Mouse (Mus musculus) gastrocnemius, postnatal 36 days (tissue): ENCODE measurements around the gene 1700025G04Rik. TPM values are rescaled to one million over a fixed set of nuclear protein-coding genes. Genes with fewer than 3 reads are reported as not detected.

Experiments used
- DNase-seq, 2 experiments: peaks; one replicate each; pipeline ENCODE4 v3.0.0; 2022
- intact Hi-C: fragments of 180-260 bp; cut with DNase I; formaldehyde crosslinking; loops from one replicate; pipeline ENCODE4 v1.15.1; 2025
- long read RNA-seq, 2 experiments: library from polyadenylated mRNA; stranded (forward); transcript quantifications; one replicate each; pipeline ENCODE4 v2.0.0; 2021
- total RNA-seq, 2 experiments: library from RNA; stranded (reverse); gene quantifications; 2 replicates each; pipeline ENCODE4 v1.2.3; 2021

Gene 1700025G04Rik
- 10 to 100 TPM; 69.8 to 72.2 TPM for total RNA-seq
- long read RNA-seq, experiment 1, full-length matches to known transcripts = 27 of 37 reads
- long read RNA-seq, experiment 1, partial matches to known transcripts = 1 of 37 reads
- long read RNA-seq, experiment 1, other reads (novel, unspliced or antisense) = 9 of 37 reads
- long read RNA-seq, experiment 2, full-length matches to known transcripts = 26 of 41 reads
- long read RNA-seq, experiment 2, partial matches to known transcripts = 1 of 41 reads
- long read RNA-seq, experiment 2, other reads (novel, unspliced or antisense) = 14 of 41 reads

- intact Hi-C loops = loop anchor here (10.0 kb wide), 1 partner anchor 275 kb away; no protein-coding TSS in a partner anchor
- DNase-seq = peak; percentile 80 to 86
Measured at GRCm38 (mm10) chr1:152090018-152090553, at the start of gene 1700025G04Rik. 1700025G04Rik (minus strand) TSS chr1:152090125.

DNA sequence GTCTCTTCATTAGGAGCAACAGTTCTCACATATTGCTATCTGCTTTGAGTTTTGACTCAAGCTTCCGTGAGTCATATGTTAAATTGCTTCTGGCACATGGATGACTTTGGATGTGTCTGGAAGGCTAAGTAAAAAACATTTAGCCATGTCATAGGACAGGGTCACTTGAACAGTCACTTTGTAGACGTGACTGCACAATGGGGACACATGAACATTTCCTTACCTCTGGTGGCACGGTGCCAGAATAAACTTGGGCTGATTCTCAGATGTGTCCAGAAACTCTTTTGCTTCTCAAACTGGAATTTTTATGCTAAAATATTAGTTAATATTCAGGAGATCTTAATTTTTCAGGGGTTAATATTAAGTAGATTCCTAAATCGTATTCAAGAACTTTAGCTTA lies 49.6 kb upstream of the 1700025G04Rik start:
- DNase-seq = no peak
- intact Hi-C loops = no loop called here

GRCm38 (mm10) chr1:152130029-152130727 lies 40.3 kb upstream of the 1700025G04Rik start:
- DNase-seq = peak; percentile 35 to 37
- intact Hi-C loops = no loop called here

DNA sequence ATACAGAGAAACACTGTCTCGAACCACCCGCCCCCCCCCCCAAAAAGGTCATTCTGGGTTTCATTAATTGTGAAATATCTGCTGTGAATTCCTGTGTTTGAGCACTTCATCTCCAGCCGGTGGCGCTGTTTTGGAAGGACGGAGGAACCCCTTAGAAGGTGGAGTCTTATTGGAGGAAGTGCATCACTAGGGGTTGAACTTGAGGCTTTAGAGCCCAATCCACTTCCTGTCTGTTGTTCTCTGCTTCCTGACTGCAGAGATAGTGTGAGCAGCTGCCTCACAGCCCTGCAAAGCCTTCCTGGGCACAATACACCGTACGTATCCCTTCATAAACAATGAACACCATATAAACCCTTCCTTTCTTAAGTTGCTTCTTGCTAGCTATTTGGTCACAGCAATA lies 35.5 kb upstream of the 1700025G04Rik start:
- intact Hi-C loops = loop anchor here (2.0 kb wide), 1 partner anchor 25 kb away; no protein-coding TSS in a partner anchor
- DNase-seq = no peak

DNA sequence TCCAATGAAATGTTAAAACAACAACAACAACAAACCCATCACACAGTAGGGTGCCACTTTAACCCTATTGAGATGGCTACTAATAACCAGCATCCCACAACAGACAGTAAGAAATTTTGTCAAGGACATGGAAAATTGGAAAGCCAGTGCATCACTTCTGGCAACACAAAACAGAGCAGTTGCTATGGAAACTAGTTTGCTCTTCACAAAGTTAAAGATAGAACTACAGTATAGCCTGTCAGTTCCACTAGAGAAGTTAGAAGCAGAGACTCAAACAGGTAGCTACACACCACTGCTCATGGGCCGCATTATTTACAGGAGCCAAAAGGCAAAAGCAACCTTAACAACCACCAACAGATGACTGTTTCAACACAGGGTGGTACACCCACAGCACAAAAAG lies 20.2 kb upstream of the 1700025G04Rik start:
- DNase-seq = no peak
- intact Hi-C loops = no loop called here

DNA sequence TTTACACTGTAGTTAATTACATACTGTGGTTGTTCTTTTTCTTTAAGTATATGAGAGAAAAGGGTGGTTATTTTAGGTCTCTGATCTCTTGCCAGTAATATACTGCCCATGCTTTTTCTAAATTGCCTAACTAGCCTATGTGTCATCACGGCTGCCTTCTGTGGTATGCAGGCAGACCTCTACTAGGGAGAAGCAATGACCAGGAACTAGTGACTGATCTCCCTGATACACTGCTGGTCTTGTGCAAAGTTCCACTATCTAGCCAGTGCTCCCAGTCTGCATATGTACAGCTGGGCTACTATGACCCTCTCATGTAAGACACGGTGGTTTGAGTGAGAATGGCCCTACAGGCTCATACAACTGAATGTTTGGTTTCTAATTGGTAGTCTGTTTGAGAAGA lies 16.2 kb upstream of the 1700025G04Rik start:
- intact Hi-C loops = no loop called here
- DNase-seq = no peak

- DNase-seq = no peak
- intact Hi-C loops = no loop called here
Measured at GRCm38 (mm10) chr1:152105246-152105645, 15.3 kb upstream of the 1700025G04Rik start.

DNA sequence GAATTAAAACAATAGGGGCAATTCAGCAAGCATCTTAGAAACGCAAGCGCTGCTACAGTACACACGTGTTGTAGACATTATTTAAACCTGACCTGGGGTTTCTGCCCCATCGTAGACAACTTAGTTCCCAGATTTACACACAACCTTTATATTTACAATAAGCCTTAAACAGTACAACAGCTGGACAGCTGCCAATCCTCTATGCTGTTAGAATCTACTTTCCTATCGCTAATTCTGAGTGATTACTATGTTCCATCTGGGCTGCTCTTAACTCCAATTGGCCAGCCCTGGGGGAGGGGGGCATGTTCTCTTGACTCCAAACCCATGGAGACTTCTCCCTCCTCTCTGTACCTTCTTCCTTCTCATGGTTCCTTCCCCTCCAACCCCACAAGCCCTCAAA lies 11.8 kb upstream of the 1700025G04Rik start:
- intact Hi-C loops = loop anchor here (2.0 kb wide), 1 partner anchor 23 kb away; no protein-coding TSS in a partner anchor

GRCm38 (mm10) chr1:152096045-152096444 lies 6.1 kb upstream of the 1700025G04Rik start:
- intact Hi-C loops = loop anchor here (10.0 kb wide), 1 partner anchor 269 kb away; no protein-coding TSS in a partner anchor
- DNase-seq = no peak

More for the DNA sequence above, 11.8 kb upstream of the 1700025G04Rik start:
- no peak for DNase-seq

GRCm38 (mm10) chr1:152090564-152091545 lies 930 bp upstream of the 1700025G04Rik start:
- peak; percentile 25 to 56 for DNase-seq
- intact Hi-C loops = loop anchor here (10.0 kb wide), 1 partner anchor 274 kb away; no protein-coding TSS in a partner anchor

DNA sequence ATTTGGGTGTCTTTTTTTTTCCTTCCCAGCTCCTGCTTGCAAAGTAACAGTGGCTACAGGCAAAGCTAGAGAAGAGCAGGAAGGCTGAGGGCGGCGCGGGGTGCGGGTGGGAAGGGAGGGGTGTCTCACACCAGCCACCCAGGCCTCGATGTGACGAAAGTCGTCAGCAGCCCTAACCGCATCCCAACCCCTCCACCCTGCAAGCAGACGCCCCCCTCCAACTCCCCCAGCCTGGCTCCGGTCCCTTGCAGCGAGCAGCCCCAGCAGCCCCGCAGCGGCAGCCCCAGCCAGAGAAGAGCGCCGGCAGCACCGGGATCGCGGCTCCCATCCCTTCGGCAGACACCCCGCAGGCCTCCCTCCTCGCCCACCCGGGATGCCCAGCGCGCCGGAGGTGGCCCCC lies 399 bp downstream of the 1700025G04Rik start:
- intact Hi-C loops = loop anchor here (2.0 kb wide), 1 partner anchor 131 kb away; no protein-coding TSS in a partner anchor
- DNase-seq = peak; percentile 30 to 42

- peak; percentile 23 to 35 for DNase-seq
- intact Hi-C loops = loop anchor here (2.0 kb wide), 1 partner anchor 130 kb away; no protein-coding TSS in a partner anchor
Measured at GRCm38 (mm10) chr1:152088791-152089401, 1.0 kb downstream of the 1700025G04Rik start.

DNA sequence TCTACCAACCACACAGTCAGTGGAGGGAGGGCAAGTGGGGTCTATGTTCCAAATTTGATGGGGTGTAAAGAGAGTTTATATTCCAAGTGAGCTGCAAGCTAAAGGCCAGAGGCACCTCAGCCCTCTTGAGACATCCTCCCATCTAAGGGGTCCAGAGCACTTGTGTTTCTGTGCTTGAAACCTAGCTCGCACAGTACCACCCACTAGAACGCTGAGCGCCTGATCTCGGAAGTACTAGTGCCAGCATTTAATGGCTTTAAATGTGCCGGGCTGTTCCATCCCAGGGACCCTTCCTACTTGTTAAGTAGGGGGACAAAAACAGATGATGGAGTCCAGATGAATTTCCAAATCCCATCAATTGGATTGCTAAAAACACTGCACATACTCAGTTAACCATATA lies 1.9 kb downstream of the 1700025G04Rik start:
- DNase-seq = no peak
- intact Hi-C loops = loop anchor here (2.0 kb wide), 1 partner anchor 129 kb away; no protein-coding TSS in a partner anchor

GRCm38 (mm10) chr1:152086951-152087350 lies 3.0 kb downstream of the 1700025G04Rik start:
- intact Hi-C loops = no loop called here
- no peak for DNase-seq

GRCm38 (mm10) chr1:152085561-152085960 lies 4.4 kb downstream of the 1700025G04Rik start:
- DNase-seq = no peak

GRCm38 (mm10) chr1:152084638-152085345 lies 5.1 kb downstream of the 1700025G04Rik start:
- intact Hi-C loops = no loop called here
- peak; percentile 45 to 68 for DNase-seq

More at GRCm38 (mm10) chr1:152085561-152085960, 4.4 kb downstream of the 1700025G04Rik start:
- intact Hi-C loops = no loop called here

DNA sequence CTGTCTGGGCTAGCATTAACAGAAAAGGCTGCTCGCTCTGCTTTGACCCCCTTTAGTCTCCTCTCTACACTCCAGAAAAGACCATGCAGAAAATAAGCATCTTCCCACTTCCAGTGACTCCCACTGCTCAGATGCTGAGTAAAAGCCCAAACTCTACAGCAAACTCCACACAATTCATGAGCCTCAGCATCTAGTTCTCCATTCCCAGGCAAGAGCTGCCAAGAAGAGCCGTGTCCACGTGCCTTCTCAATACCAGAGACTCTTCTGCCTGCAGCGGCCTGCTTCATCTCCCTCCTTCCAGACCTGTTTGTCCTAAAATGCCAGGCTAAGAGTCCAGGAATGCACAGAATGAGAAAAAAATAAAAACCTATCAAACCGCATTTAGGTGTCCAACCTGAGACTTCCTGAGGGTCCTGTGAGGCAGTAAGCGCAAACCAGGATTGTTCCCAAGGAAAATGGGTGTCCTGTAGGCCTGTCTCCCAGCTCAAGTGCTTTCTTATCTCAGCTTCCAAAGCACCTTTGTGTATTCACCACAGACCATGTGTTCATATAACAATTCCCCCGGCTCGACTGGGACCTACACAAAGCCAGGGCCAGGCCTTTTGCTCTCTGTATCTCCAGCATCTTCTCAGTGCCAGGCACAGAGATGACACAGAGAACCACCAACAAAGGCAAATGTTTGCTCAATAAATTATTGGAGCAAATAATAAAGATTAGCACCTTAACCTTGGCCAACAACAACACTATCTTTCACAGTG lies 7.8 kb downstream of the 1700025G04Rik start:
- intact Hi-C loops = no loop called here
- DNase-seq = no peak

- DNase-seq = no peak
- intact Hi-C loops = no loop called here
Measured at GRCm38 (mm10) chr1:152081121-152081520, 8.8 kb downstream of the 1700025G04Rik start.
